Mouse (Mus musculus) spleen, embryonic (tissue): ENCODE results near the gene Arhgap23.

ENCODE experiments used
- CTCF ChIA-PET: fragments of 350-600 bp; sonication (Branson Sonifier 250); formaldehyde crosslinking; loops from one replicate; lab custom pipeline; 2022; lab: Charles Lee

Arhgap23 gene

DNA sequence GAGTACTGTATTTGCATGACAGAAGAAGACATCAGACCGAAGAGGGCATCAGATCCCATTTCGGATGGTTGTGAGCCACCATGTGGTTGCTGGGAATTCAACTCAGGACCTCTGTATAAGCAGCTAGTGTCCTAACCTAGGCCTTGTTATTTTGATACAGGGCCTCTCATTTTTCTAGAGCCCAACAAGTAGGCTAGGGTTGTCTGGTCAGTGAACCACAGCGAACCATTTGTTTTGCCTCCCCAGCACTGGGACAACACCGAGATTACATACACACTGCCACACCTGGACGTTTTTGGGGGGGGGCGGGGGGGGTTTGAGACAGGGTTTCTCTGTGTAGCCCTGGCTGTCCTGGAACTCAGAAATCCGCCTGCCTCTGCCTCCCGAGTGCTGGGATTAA lies 18.8 kb downstream of the Arhgap23 start:
- CTCF ChIA-PET = interaction anchor here (0.7 to 1.4 kb wide), 2 partner anchors 29 to 35 kb away, joined by 4 to 13 read pairs; no protein-coding TSS in a partner anchor

DNA sequence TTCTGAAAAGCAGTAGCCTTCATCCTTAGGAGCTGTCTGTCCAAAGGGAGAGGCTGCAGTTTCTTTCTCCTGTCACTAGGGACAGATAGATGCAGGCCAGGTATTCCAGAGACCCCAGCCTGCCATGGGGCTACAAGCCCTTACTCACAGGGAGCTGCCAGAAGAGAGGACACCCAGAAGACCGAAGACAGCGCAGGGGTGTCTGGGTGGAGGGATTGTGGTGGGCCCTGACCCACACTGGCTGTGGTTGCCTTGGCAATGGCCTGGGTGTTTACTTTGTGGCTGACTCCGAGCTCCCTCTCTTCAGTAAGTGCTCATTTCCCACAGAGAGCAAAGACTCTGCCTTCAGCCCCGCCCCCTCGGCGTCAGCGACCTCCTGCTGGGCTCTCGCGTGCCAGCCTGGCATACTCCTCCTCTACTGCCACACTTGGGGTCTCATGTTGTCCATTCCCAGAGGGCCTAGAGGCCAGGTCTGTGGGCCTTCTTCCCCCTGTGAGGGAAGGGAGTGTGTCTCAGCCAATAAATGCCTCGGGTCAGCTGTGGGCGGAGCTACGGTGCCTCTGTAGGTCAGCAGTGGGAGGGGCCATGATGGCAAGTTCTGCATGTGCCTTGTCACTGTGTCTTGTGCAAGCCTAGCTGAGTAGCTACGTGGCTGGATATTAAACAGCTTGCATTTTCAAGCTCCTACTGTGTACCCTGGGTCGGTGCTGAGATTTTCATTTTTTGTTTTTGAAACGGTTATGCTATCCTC lies 19.5 kb downstream of the Arhgap23 start:
- CTCF ChIA-PET = interaction anchor here (1.4 kb wide), 1 partner anchor 34 kb away, joined by 4 read pairs; no protein-coding TSS in a partner anchor

GRCm38 (mm10) chr11:97435808-97436491 lies 20.6 kb downstream of the Arhgap23 start:
- CTCF ChIA-PET = interaction anchor here (0.7 to 1.4 kb wide), 2 partner anchors 16 to 33 kb away, joined by 3 to 4 read pairs; no protein-coding TSS in a partner anchor

DNA sequence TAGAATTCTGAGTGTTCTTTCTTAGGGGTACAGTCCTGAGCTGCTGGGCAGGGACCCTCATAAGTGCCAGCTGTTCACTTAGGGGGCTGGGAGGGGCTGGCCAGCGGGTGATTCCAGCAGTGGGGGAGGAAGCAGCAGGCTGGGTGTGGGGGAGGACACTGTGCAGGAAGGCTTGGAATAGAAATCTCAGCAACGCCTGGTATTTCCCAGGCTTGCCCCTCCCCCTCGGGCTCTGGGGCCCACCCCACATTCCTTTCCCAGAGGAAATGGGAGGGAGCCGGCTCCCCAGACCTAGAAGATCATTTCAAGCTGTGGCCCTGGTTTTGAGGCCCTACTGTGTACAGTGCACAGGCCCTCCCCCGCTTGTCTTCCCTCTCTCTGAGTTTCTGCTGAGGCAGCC lies 22.4 kb downstream of the Arhgap23 start:
- CTCF ChIA-PET = no interaction called here

GRCm38 (mm10) chr11:97438868-97439267 lies 23.5 kb downstream of the Arhgap23 start:
- CTCF ChIA-PET = no interaction called here

DNA sequence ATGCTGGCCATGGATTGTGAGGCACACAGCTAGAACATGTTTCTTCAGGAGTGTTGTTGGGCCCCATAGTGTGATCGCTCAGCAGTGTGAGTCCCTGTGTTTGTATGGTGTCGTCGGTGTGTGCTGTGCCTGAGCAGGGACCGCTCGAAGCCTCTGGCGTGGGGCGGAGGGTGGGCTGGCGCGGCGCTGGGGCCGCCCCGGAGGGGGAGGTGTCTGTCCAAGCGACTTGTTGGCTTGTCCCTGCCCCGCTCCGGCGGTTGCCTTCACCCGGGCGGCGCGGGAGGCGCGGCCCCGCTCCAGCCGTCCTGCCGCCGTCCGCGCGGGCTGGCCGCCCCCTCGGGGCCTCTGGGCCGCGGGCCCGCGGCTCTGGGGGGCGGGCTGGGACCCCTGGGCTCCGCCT lies 24.6 kb downstream of the Arhgap23 start:
- CTCF ChIA-PET = no interaction called here

GRCm38 (mm10) chr11:97440441-97440881 lies 25.1 kb downstream of the Arhgap23 start:
- CTCF ChIA-PET = interaction anchor here (0.6 kb wide), 1 partner anchor 54 kb away, joined by 4 read pairs; no protein-coding TSS in a partner anchor

DNA sequence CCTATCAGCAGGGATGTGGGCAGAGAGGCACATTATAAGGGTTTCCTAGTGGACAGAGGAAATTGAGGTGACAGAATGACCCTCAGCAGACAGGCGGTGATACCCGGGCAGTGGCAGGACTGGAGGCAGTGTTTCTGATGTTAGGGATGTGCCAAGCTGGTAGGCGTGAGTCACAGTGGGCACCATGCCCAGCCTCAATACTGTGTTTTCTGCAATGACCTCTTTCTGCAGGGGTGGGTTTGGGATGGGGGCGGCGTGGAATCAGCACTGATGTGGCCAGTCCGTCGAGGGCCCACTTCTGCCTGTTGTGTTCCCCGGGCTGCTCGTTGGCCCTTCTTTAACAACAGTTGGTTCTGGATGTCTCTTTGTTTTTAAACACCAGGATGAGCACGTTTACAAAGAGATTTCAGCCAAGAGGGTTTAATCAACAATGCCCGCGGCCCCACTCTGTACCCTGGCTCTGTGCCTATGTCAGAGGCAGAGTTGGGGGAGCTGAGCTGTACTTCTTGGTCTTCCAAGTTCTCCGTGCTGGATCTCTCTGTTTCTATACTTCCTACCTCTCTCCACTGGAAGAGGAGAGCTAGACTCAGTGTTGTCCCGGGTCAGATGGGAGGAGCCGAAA lies 25.8 kb downstream of the Arhgap23 start:
- CTCF ChIA-PET = interaction anchor here (0.6 kb wide), 1 partner anchor 54 kb away, joined by 4 read pairs; no protein-coding TSS in a partner anchor

- CTCF ChIA-PET = no interaction called here
These were observed 26.4 kb downstream of the Arhgap23 start for GRCm38 (mm10) chr11:97441658-97442125.

DNA sequence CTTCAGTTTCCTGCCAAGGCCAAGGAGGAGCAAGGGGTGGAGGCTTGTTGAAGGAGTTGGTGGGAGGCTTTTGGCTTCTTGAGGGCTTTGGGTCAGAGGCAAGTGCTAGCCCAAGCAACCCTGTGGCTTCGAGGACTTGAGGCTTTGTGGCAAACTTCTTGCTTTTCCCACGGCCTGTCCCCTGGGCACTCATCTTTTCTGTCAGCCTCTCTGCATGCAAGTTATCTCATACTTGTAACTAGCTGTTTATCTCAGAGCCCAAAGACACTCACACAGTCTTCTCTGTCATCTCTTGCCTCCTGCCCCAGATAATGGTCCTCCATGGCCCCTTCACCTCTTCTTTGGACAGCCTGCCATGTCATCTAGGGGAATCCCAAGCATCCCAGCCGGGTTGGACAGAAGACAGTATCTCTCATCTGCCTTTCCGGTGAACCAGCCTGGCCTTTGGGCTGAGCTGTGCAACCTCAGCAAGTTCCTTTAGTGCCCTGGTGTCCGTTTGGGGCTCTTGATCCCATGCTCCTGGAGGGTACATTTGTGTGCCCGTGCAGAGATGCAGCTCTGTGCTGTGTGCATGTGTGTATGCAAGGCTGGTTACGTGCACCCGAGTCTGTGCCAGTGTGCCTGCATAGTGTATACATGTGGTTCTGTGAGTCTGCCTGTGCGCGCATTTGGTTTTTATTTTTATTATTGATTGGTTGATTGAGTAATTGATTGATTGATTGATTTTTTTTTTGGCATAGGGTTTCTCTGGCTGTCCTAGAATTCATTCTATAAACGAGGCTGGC lies 27.8 kb downstream of the Arhgap23 start:
- CTCF ChIA-PET = no interaction called here

GRCm38 (mm10) chr11:97445596-97445995 lies 30.3 kb downstream of the Arhgap23 start:
- CTCF ChIA-PET = interaction anchor here (0.5 kb wide), 1 partner anchor 15 kb away, joined by 3 read pairs; no protein-coding TSS in a partner anchor

DNA sequence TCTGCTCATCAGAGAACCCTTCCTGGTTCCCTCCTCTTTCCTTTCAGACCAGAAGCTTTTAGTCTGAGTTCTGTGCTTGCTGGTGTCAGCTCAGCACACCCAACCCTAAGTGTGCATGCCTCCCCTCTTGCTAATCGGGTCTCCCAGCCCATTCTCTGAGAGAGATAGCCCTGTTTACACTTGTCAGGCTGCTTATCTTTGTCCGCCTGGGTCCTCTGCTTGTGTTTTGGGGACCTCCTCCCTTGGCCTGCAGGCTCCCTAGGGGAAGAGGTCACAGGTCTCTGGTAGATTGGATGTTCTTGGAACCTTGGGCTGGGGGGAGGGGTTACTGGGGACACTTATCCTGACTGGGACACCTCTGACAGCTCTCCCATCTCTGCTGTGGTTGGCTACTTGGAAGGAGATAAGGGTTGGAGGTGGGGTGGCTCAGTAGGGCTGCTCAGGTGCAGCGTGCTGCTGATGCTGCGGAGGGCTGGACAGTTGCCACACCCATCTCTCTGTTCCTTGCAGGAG lies 30.7 kb downstream of the Arhgap23 start:
- CTCF ChIA-PET = interaction anchor here (0.5 kb wide), 1 partner anchor 16 kb away, joined by 3 read pairs; no protein-coding TSS in a partner anchor

DNA sequence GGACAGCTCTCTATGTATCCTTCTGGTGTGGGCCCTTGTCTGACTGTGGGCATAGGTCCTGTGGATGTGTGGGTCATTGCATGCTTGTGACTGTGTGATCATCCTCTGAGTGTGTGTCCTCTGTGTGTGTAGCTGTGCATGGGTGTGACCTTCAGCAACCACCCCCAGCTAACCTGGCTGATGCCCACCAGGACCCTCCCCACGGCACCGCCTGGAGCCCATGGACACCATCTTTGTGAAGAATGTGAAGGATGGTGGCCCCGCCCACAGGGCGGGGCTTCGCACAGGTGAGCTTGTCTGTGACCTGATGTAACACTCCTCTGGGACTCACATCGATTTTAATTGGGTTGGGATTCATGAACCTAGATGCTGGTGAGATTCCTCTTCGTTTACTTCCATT lies 32.6 kb downstream of the Arhgap23 start:
- CTCF ChIA-PET = no interaction called here

- CTCF ChIA-PET = no interaction called here
These were observed 33.5 kb downstream of the Arhgap23 start for GRCm38 (mm10) chr11:97448611-97449394.

- CTCF ChIA-PET = interaction anchor here (0.7 kb wide), 1 partner anchor 603 kb away, joined by 6 read pairs; no protein-coding TSS in a partner anchor
These were observed 34.4 kb downstream of the Arhgap23 start for GRCm38 (mm10) chr11:97449601-97450293.

DNA sequence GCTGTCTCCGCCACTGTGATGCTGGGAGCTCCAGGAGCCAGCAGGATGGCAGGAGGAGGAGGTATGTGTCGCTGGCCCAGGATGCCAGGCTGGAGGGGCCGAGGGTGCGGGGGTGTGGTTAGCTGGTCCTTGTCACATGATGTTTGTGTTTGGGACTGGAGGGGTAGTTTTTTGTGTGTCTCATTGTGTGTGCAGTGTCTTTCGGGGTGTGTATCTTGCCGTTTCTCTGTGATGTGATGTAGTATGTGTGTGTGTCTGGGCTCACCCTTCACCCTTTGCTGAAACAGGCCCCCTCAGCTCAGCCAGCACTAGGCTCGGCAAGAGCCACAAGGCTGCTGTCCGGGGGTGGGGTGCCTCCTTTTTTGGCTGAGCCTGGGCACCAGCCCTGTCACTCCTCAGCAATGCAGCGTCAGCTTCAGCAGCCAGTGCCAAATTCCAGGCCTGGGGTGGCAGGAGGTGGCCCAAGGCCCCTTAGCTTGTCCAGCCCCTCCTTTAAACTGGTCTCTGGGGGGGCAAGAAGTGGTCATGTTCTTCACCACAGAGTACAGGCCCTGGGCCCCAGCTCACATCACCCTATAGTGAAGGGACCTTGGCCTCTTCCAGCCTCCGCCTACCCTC lies 35.1 kb downstream of the Arhgap23 start:
- CTCF ChIA-PET = no interaction called here

DNA sequence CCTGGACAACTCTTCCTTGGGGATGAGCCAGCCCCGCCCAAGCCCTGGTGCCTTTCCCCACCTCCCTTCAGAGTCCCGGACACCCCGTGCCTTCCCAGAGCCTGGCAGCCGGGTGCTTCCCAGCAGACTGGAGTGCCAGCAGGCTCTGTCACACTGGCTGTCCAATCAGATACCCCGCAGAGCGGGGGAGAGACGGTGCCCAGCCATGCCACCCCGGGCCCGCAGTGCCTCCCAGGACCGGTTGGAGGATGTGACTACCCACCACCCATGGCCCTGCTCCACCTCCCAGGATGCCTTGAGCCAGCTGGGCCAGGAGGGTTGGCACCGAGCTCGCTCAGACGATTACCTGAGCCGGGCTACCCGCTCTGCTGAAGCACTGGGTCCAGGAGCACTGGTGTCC lies 36.3 kb downstream of the Arhgap23 start:
- CTCF ChIA-PET = interaction anchor here (0.6 kb wide), 1 partner anchor 16 kb away, joined by 3 read pairs; no protein-coding TSS in a partner anchor

DNA sequence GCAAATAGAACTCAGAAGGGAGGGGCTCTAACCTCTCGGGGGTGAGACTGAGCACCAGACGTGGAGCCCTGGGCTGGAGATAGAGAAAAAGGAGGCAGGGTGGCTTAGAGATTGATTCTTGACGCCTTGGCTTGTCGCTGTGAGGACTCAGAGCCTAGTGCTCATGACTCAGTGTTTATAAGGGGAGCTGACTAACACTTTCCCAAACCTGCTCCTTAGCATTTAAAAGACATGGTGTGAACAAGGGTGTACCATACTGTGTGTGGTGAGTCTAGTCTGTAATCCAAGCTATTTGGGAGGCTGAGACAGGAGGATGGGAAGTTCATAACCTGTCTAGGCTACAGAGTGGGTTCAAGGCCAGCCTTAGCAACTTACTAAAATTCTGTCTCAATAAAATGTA lies 41.8 kb downstream of the Arhgap23 start:
- CTCF ChIA-PET = interaction anchor here (0.5 kb wide), 1 partner anchor 48 kb away, joined by 5 read pairs; no protein-coding TSS in a partner anchor
